Mouse (Mus musculus): ENCODE data around the gene Phb2.

DNA sequence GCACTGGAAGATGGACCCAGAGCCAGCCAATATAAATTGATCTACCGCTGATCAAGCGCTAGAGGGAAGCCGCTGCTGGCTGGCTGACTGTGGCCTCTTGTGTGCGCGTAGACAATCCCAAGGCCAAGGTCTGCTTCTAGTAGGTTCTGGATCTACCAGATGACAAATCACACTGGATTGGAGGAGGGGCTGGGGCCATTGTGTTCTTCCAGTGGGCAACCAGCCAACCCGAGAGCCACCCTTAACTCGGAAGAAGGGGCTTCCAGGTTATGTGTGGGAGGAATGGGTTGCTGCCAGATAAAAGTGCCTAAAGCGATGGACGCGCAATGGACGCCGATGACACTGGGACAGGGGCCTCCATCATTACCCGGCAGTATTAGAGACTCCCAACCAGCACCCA, 5.8 kb downstream of the Phb2 start:
- TF ChIP-seq CTCF (IDR thresholded peaks at IDR 0.05 in 2 of 3, conservative IDR thresholded peaks at IDR 0.05 in 1 of 3; ENCODE audit: control insufficient read depth in 1 of 3, insufficient read depth in 1 of 3, low read depth in 2 of 3, low read length in 3 of 3, poor library complexity in 1 of 3, severe bottlenecking in 1 of 3) (no peak), RCOR1 (IDR thresholded peaks at IDR 0.05; ENCODE audit: low read depth, low read length) (no peak), ZMIZ1 (IDR thresholded peaks at IDR 0.05; ENCODE audit: low read depth, low read length) (no peak), KAT2A (conservative IDR thresholded peaks at IDR 0.05; ENCODE audit: low read depth, low read length) (no peak), HCFC1 (IDR thresholded peaks at IDR 0.05; ENCODE audit: low read depth, low read length) (no peak), E2F4 (IDR thresholded peaks at IDR 0.05; ENCODE audit: borderline replicate concordance, low read depth, low read length) (no peak), POLR2A (IDR thresholded peaks at IDR 0.05; ENCODE audit: control insufficient read depth in 1 of 2, insufficient read depth in 1 of 2, low read depth in 1 of 2, low read length in 2 of 2, poor library complexity in 1 of 2) (no peak), ELF1 (IDR thresholded peaks at IDR 0.05; ENCODE audit: low read depth, low read length) (no peak)
